Mouse (Mus musculus): ENCODE data around the gene Zranb2. TPM values are rescaled to one million over a fixed set of nuclear protein-coding genes. Genes with fewer than 3 reads are reported as not detected.

The Zranb2 gene
- polyA plus RNA-seq (2017; shearing (Covaris generic)) = 10 to 100 TPM; 69.0 to 79.2 (median 77.5) TPM

GRCm38 (mm10) chr3:157533964-157534785 is at the start of gene Zranb2:
Gene Zranb2, plus strand, starts transcription at chr3:157534160.
- ATAC-seq = peak; percentile 91

DNA sequence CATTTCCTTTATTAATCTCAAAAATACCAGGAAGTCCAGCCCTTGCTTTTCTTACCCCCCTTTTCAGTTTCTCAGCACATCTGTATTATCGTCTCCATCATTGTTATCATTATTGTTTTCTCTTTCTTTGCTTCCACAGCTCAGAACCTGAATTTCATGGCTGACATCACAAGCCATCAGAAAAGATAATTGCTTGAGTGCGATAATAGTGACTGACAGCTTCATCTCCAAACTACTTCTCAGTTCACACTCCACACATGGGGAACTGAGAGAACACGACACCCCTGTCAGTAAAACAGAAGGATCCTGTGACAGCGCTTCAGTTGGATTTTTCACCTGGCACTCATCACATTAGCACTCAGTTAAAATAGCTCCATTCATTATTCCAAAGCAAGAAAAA is 41.9 kb upstream of the Zranb2 start:
- no peak for ATAC-seq

DNA sequence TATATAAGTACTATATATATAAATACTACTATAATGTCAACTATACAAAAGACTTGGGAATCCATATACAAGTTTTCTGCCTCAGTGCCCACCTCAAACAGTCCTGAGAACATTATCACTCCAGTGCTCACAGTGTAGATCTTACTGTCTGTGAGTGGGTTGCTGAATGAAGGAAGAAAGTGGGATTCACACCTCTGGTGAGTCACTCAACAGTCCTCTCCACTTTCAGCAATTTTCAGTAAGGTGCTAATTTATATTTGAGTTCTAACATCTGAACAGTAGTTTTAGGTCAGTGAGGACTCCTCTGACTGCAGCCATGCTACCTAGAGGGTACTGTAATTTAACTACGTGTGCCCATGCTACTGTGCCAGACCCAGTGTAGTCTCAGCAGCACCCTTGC is 31.7 kb upstream of the Zranb2 start:
- ATAC-seq = no peak

DNA sequence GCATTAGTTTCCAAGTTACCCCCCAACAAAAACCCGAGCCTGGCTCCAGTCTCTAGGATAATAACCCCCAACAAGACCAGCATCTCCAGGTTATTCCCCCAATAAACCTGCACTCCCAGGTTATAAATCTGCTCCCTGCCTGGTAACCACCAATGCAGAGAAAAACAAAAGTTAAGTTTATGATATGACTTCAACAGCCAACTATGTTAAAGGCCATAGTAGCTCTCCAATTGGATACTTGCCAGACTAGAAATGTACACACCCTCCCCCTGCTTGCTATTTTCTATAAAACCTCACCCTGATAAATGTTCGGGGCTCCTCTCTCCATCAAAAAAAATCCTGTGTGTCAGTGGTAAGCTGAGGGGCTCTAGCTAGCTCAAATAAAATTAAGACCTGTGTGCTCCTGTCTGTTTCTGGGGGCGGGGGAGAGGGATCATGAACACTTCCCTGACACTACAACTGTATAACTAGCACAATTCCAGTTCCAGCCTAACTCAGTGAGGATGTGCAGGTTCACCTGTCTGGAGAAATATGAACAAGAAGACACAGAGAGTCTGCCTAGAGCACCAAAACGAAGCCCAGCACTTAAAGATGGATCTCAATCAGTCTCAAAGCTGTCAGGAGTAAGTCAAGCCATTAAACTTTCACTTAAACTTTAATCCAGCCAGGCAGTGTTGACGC is 19.7 kb upstream of the Zranb2 start:
- ATAC-seq = no peak

- no peak for ATAC-seq
These were observed 17.5 kb upstream of the Zranb2 start for GRCm38 (mm10) chr3:157516471-157516870.

DNA sequence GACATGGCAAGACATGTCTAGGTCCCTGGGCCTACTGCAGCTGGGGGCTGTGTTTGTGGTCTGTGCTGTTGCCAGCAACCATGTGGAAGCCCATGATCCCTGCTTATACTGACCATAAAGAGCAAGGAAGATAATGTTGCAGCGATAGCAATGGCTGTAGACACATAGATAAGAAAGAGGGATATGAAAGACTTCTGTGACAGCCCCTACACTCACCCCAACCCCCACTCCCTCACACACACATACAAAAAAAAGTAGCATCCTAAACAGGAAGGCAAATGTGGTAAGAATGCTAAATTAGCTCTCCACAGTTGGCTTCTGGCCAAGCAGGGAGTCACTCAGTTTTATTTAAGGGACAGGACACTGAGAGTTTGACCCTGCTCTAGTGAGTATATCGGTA is 16.0 kb upstream of the Zranb2 start:
- ATAC-seq = no peak

GRCm38 (mm10) chr3:157520433-157520832 is 13.5 kb upstream of the Zranb2 start:
- no peak for ATAC-seq

DNA sequence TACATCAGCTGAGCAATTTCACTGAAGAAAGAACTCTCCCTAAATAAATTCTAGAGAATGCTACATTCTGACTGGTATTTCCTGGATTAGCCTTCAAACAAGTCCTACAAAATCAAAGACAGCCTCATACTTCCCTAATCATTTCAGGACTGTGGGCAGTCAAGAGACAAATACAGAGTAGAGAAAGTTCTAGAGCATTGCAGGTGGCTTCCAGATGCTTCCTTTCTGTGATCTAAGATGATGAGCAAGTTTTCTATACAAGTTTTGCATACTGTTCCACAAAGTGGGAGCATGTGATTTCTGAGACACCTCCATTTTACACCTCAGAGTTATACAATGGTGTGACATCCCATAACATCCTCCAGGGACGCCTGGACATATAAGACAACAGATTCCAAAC is 10.1 kb upstream of the Zranb2 start:
- ATAC-seq = no peak

DNA sequence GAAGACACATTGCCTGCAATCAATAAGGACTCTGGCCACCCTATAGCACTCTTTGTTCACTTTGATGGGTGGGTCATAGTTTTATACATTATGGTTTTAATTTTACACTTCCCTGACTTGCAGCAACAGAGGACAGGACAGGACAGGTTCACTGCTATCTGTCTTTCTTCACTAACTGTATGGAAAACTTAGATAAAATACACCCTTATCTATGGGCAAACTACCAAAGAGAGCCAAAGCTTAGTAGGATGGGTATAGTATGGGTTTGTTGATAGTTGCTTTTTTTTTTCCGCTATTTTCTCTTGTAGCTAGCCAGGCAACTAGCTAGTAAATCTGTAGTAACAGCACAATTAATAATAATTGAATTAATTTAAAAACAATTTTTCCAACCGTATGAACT is 2.4 kb upstream of the Zranb2 start:
- ATAC-seq = no peak

DNA sequence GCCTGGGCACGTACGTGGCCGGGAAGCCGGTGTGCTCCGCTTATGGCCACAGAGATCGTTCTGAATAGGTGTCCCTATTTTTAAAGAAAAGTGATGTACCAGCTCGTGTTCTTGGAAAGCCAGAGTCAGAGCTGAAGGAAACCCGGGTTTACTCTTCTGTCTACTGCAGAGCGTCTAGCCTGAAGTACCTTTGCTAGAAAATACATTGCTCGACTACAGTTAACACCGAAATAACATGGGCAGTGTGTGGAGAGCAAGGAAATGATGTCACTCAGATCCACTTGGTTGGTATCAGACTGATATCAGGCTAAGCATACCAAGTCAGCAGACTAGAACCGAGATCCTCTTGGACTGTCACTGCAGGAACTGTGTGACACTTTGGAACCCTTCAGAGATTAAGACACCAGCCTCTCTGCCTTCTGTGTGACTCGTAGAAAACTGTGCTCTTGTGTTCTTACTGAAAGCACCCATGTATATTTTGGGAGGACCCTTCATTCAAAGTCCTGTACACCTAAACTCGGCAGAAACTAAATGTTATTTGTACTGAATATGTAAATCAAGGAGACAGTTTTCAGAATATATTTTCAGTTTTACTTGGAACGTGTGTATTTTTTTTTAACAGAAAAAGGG is 941 bp downstream of the Zranb2 start:
- ATAC-seq = peak; percentile 16

DNA sequence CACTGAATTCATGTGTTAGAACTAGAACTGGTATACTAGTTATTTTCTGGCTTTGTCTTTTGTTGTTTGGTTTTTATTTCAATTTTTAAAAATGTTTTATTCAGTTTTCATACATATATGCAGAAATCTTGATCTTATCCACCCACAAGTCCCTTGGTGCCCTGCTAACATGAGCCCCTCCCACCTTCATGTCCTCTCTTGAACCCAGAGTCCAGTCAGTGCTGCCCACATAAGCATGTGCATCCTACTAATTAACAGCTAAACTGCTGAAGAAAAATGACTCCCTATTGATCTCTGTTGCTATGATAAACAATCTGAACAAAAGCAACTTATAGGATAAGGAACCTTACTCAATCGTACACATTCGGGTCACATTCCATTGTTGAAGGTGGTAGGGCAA is 15.4 kb downstream of the Zranb2 start:
- no peak for ATAC-seq

DNA sequence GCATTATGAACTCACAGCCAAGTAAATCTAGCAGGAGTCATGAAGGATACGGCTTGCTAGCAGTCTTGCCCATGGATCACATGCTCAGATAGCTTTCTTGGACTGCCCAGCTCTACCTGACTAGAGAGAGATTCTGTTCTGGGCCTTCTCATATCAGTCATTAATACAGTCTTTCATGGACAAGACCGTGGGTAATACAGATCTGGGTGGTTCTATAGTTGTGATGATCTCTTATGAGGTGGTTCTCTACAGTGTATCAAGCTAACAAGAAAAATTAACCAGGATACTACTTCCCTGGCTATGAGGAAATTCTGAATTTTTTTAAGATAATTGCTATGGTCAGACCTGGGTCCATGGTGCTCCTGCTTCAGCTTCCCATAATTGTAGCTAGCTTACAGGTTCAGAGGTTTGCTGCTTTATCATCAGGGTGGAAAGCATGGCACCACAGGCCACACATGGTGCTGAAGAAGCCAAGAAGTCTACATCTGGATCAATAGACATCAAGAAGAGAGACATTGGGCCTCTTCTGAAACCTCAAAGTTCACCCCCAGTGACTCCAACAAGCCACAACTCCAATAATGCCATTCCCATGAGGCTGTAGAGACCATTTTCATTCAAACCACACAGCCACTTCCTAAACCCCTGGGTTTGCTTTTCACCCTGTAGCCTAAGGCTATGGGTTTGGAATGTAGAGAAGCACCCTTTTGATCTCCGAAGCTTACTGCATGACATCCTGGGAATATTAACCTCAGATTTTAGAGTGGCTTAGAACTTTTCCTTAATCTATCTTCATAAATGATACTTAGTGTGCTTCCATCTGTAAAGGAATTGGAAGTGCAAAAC is 16.0 kb downstream of the Zranb2 start:
- ATAC-seq = no peak

DNA sequence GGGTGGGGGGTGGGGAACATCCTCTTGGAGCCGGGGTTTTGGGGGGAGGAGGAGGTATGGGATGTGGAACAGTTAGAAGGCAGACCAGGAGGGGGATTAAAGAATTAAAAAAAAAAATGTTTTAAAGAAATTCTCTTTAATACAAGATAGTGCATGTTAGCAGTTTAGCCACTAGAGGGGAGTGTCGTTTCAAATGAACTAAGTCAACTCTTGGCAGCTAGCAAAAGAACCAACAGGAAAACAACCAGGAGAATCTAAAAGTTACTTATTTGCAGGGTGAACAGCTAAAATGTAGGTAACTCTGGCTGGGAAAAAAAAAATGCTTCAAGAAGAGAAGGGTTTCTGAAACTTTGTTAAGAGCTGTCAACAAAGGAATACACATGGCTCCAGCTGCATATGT is 31.2 kb downstream of the Zranb2 start:
- peak; percentile 52 for ATAC-seq

DNA sequence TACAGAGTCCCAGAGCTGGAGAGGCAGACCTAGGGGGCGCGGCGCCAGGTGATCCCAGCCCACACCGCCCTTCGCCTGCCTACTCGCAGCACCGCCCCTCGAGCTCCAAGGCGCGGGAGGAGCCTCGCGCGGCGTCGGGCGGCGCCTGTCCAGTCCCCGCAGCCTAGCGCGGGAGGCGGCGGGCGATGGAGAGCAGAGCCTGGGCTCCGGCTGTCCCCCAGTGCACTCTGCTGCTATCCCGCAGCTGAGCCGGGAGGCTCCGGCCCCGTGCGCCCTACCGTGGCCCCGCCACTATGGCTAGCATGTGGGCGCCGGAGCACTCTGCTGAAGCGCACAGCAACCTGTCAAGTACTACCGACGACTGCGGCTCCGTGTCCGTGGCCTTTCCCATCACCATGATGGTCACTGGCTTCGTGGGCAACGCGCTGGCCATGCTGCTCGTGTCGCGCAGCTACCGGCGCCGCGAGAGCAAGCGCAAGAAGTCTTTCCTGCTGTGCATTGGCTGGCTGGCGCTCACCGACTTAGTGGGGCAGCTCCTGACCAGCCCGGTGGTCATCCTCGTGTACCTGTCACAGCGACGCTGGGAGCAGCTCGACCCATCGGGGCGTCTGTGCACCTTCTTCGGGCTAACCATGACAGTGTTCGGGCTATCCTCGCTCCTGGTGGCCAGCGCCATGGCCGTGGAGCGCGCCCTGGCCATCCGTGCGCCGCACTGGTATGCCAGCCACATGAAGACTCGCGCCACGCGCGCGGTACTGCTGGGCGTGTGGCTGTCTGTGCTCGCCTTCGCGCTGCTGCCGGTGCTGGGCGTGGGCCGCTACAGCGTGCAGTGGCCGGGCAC is 33.0 kb downstream of the Zranb2 start, which contains the start of gene Ptger3:
Gene Ptger3 (plus strand): TSS at position 168 of the 841 bp plus-strand sequence.
- ATAC-seq = peak; percentile 27

GRCm38 (mm10) chr3:157567566-157568132 is 33.7 kb downstream of the Zranb2 start:
- no peak for ATAC-seq

- ATAC-seq = peak; percentile 92
These were observed 38.1 kb downstream of the Zranb2 start for GRCm38 (mm10) chr3:157572011-157572410.

DNA sequence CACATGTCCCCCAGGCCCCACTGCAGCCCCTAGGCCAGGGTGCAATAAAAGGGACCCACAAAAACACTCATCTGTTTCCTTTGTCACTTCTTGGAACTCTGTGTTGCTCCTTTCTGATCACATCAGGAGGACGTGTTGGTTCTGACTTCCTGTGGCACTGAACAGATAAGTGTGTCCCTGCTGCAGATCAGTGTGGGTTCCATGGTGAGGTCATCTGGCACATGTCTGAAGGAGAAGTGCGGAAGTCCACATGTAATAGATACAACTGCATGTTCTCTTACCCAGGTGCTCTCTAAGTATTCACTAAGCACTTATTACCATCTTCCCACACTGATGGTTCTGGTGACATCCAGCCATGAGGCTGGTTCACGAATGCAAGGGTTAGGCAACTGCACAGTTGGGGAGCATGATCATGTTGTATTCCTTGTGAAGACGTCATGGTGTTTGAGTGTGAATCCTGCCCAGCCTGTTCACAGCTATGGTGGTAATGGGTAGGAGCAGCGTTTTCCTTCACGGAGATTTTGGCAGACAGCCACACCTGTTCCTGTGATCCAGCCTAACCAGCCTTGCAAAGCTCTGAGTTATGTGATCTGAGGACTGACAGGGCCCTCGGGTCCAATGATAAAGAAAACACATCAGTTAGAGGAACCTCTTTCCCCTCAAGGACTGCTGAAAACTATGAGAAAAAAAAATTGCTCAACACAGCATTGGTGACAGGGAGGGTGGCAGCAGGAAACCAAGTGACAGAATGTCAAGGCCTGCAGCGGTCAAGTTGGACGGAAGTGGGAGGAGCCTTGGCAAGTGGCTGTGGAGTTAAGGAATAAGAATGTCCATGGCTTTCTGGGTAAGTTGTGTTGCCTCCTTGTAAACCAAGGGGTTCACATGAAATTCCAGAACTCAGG is 41.7 kb downstream of the Zranb2 start:
- no peak for ATAC-seq

- no peak for ATAC-seq
These were observed 42.4 kb downstream of the Zranb2 start for GRCm38 (mm10) chr3:157576343-157576722.

- ATAC-seq = no peak
These were observed 42.9 kb downstream of the Zranb2 start for GRCm38 (mm10) chr3:157576862-157577261.
